Comparison of ENCODE assay signal across 11 mouse cellular contexts in genomic region chr17:71947452-71947851, GRCm38 (mm10).
DNase-seq lines count a peak whose midpoint lies in the region; ATAC-seq lines count a peak whose summit lies in the region.
"Had no signal": no experiment of that assay in that cellular context is flagged by ENCODE, and none has a peak within 500 bp of the region (broad histone marks: within the 10 kb centered on the region; RNA-seq: fewer than 3 reads in every experiment).

No protein-coding gene starts in this region.

- H3K27ac ChIP-seq in midbrain, embryonic 12.5 days (replicated peaks), result no peak overlapping the region

- peak overlapping the region; percentile 18; the same call in 1 of the 2 replicates for H3K4me2 ChIP-seq in midbrain, embryonic 12.5 days (replicated peaks)

- no peak overlapping the region for H3K4me3 ChIP-seq in midbrain, embryonic 12.5 days

- H3K9ac ChIP-seq in midbrain, embryonic 12.5 days (replicated peaks), result no peak overlapping the region

- no peaks in the 10 kb centered on the region for H3K9me3 ChIP-seq in midbrain, embryonic 12.5 days

- peaks cover 13% of the 10 kb centered on the region for H3K4me1 ChIP-seq in midbrain, embryonic 12.5 days

- peak; percentile 54; the same call in 1 of the 2 replicates for ATAC-seq in midbrain, embryonic 12.5 days (ENCODE audit: low FRiP score, low read depth)

- WGBS in midbrain, embryonic 12.5 days, result 2% methylated on average over 9 of the region's 9 CpGs

- peaks cover 18% of the 10 kb centered on the region for H3K27me3 ChIP-seq in midbrain, embryonic 12.5 days

- no peaks in the 10 kb centered on the region for H3K36me3 ChIP-seq in midbrain, embryonic 12.5 days

- intact Hi-C loops in heart, postnatal 25 days (cut with DNase I), result no loop called here
- intact Hi-C loops in heart, postnatal 36 days (cut with DNase I), result no loop called here

- DNase-seq in heart, postnatal 25 days (ENCODE audit: low spot score), result peak; percentile 4
- DNase-seq in heart, postnatal 36 days, result no peak
- DNase-seq in adrenal gland, postnatal 10 days, result peak; percentile 28
- peak; percentile 20 for DNase-seq in embryo, embryonic 9.5 days (ENCODE audit: extremely low spot score)
- no peak for DNase-seq in spleen, postnatal 14 days (ENCODE audit: low spot score in 2 of 2)
- DNase-seq in B cell, adult 2 months, result no peak
- no peak for DNase-seq in testis, postnatal 14 days (ENCODE audit: low spot score)
- DNase-seq: lung, adult 18-20 months; right cerebral cortex, postnatal 4 days; thymus, postnatal 36 days had no signal

Comparison
In these comparisons a context has a peak if more than half of its experiments do, and no peak if none do; other contexts are left out.
1. DNase-seq: peak in heart, postnatal 25 days (single experiment), adrenal gland, postnatal 10 days (single experiment) and embryo, embryonic 9.5 days (single experiment); none in heart, postnatal 36 days (0 of 2), spleen, postnatal 14 days (0 of 2), B cell, adult 2 months (0 of 2) and testis, postnatal 14 days (single experiment).